Mouse (Mus musculus): ENCODE data around the gene Ccdc9. TPM values are rescaled to one million over a fixed set of nuclear protein-coding genes. Genes with fewer than 3 reads are reported as not detected.
A peak's percentile ranks its signal among the peaks of the same experiment; 100 is the strongest.

Gene Ccdc9
- polyA plus RNA-seq (2012; rRNA removed): 81.1 and 91.1 TPM in 2 replicates

- H3K27ac ChIP-seq (ENCODE audit: insufficient read depth, low read length): no peak within 1 kb of the TSS
- peak within 1 kb of the TSS; percentile 70 for H3K4me3 ChIP-seq (replicated peaks; ENCODE audit: insufficient read depth, low read depth, low read length)
- 2% methylated on average over 70 of the region's 70 CpGs for WGBS
- peak; percentile 95 to 96 for DNase-seq
- TF ChIP-seq POLR2A (IDR thresholded peaks at IDR 0.05; ENCODE audit: borderline replicate concordance, insufficient read depth, low read length) (peak; percentile 55; the same call in 1 of the 2 replicates), CTCF (IDR thresholded peaks at IDR 0.05; ENCODE audit: borderline replicate concordance, insufficient read depth, low read depth, low read length) (no peak)
- no peaks in the 10 kb centered on the region for H3K27me3 ChIP-seq (ENCODE audit: control insufficient read depth, insufficient read depth, low read length)
- no peaks in the 10 kb centered on the region for H3K4me1 ChIP-seq (ENCODE audit: control insufficient read depth, insufficient read depth, low read length)
Measured at GRCm38 (mm10) chr7:16286026-16286961, at the start of gene Ccdc9. Gene Ccdc9 (minus strand): TSS chr7:16286795.

- 88% methylated on average over 3 of the region's 3 CpGs for WGBS
- TF ChIP-seq CTCF (IDR thresholded peaks at IDR 0.05; ENCODE audit: borderline replicate concordance, insufficient read depth, low read depth, low read length) (no peak), POLR2A (IDR thresholded peaks at IDR 0.05; ENCODE audit: borderline replicate concordance, insufficient read depth, low read length) (no peak)
- no peak overlapping the region for H3K4me3 ChIP-seq (replicated peaks; ENCODE audit: insufficient read depth, low read depth, low read length)
- no peak overlapping the region for H3K27ac ChIP-seq (ENCODE audit: insufficient read depth, low read length)
- H3K27me3 ChIP-seq (ENCODE audit: control insufficient read depth, insufficient read depth, low read length): no peaks in the 10 kb centered on the region
- peaks cover 8% of the 10 kb centered on the region for H3K4me1 ChIP-seq (ENCODE audit: control insufficient read depth, insufficient read depth, low read length)
- no peak for DNase-seq
Measured at GRCm38 (mm10) chr7:16329146-16329545, 42.6 kb upstream of the Ccdc9 start.

- no peak overlapping the region for H3K4me3 ChIP-seq (replicated peaks; ENCODE audit: insufficient read depth, low read depth, low read length)
- H3K4me1 ChIP-seq (ENCODE audit: control insufficient read depth, insufficient read depth, low read length): peaks cover 8% of the 10 kb centered on the region
- H3K27me3 ChIP-seq (ENCODE audit: control insufficient read depth, insufficient read depth, low read length): no peaks in the 10 kb centered on the region
- H3K27ac ChIP-seq (ENCODE audit: insufficient read depth, low read length): no peak overlapping the region
- no peak for DNase-seq
- 94% methylated on average over 2 of the region's 2 CpGs for WGBS
- no peak for TF ChIP-seq POLR2A (IDR thresholded peaks at IDR 0.05; ENCODE audit: borderline replicate concordance, insufficient read depth, low read length)
- no peak for TF ChIP-seq CTCF (IDR thresholded peaks at IDR 0.05; ENCODE audit: borderline replicate concordance, insufficient read depth, low read depth, low read length)
Measured at GRCm38 (mm10) chr7:16326607-16326971, 40.0 kb upstream of the Ccdc9 start.

GRCm38 (mm10) chr7:16325920-16326606 lies 39.5 kb upstream of the Ccdc9 start:
- Histone ChIP-seq H3K4me1 (ENCODE audit: control insufficient read depth, insufficient read depth, low read length) (peaks cover 8% of the 10 kb centered on the region), H3K27me3 (ENCODE audit: control insufficient read depth, insufficient read depth, low read length) (no peaks in the 10 kb centered on the region), H3K4me3 (replicated peaks; ENCODE audit: insufficient read depth, low read depth, low read length) (no peak overlapping the region), H3K27ac (ENCODE audit: insufficient read depth, low read length) (peak overlapping the region; percentile 76)
- peak; percentile 31; the same call in 1 of the 2 replicates for TF ChIP-seq POLR2A (IDR thresholded peaks at IDR 0.05; ENCODE audit: borderline replicate concordance, insufficient read depth, low read length)
- TF ChIP-seq CTCF (IDR thresholded peaks at IDR 0.05; ENCODE audit: borderline replicate concordance, insufficient read depth, low read depth, low read length): peak; percentile 86
- 21% methylated on average over 8 of the region's 8 CpGs for WGBS
- peak; percentile 77 to 86 for DNase-seq

GRCm38 (mm10) chr7:16324661-16325060 lies 38.1 kb upstream of the Ccdc9 start:
- no peaks in the 10 kb centered on the region for H3K27me3 ChIP-seq (ENCODE audit: control insufficient read depth, insufficient read depth, low read length)
- 85% methylated on average over 7 of the region's 7 CpGs for WGBS
- no peak for TF ChIP-seq POLR2A (IDR thresholded peaks at IDR 0.05; ENCODE audit: borderline replicate concordance, insufficient read depth, low read length)
- no peak for TF ChIP-seq CTCF (IDR thresholded peaks at IDR 0.05; ENCODE audit: borderline replicate concordance, insufficient read depth, low read depth, low read length)
- H3K4me3 ChIP-seq (replicated peaks; ENCODE audit: insufficient read depth, low read depth, low read length): no peak overlapping the region
- H3K27ac ChIP-seq (ENCODE audit: insufficient read depth, low read length): no peak overlapping the region
- no peak for DNase-seq
- peaks cover 8% of the 10 kb centered on the region for H3K4me1 ChIP-seq (ENCODE audit: control insufficient read depth, insufficient read depth, low read length)

GRCm38 (mm10) chr7:16320479-16320878 lies 33.9 kb upstream of the Ccdc9 start:
- DNase-seq: no peak
- H3K27me3 ChIP-seq (ENCODE audit: control insufficient read depth, insufficient read depth, low read length): no peaks in the 10 kb centered on the region
- no peak overlapping the region for H3K4me3 ChIP-seq (replicated peaks; ENCODE audit: insufficient read depth, low read depth, low read length)
- H3K27ac ChIP-seq (ENCODE audit: insufficient read depth, low read length): no peak overlapping the region
- no peaks in the 10 kb centered on the region; the same call in 1 of the 2 replicates for H3K4me1 ChIP-seq (ENCODE audit: control insufficient read depth, insufficient read depth, low read length)
- TF ChIP-seq POLR2A (IDR thresholded peaks at IDR 0.05; ENCODE audit: borderline replicate concordance, insufficient read depth, low read length) (no peak), CTCF (IDR thresholded peaks at IDR 0.05; ENCODE audit: borderline replicate concordance, insufficient read depth, low read depth, low read length) (no peak)
- 93% methylated on average over 6 of the region's 6 CpGs for WGBS

- H3K4me3 ChIP-seq (replicated peaks; ENCODE audit: insufficient read depth, low read depth, low read length): no peak overlapping the region
- TF ChIP-seq POLR2A (IDR thresholded peaks at IDR 0.05; ENCODE audit: borderline replicate concordance, insufficient read depth, low read length): no peak
- TF ChIP-seq CTCF (IDR thresholded peaks at IDR 0.05; ENCODE audit: borderline replicate concordance, insufficient read depth, low read depth, low read length): no peak
- WGBS: 90% methylated on average over 4 of the region's 4 CpGs
Measured at GRCm38 (mm10) chr7:16319216-16319615, 32.6 kb upstream of the Ccdc9 start.

More at GRCm38 (mm10) chr7:16319216-16319615, 32.6 kb upstream of the Ccdc9 start:
- no peak overlapping the region for H3K27ac ChIP-seq (ENCODE audit: insufficient read depth, low read length)
- DNase-seq: no peak
- H3K4me1 ChIP-seq (ENCODE audit: control insufficient read depth, insufficient read depth, low read length): no peaks in the 10 kb centered on the region; the same call in 1 of the 2 replicates
- no peaks in the 10 kb centered on the region for H3K27me3 ChIP-seq (ENCODE audit: control insufficient read depth, insufficient read depth, low read length)
